Mouse (Mus musculus) erythroblast, embryonic 14.5 days (primary cell): ENCODE results near the gene Tnfaip3.

Source experiments
- GATA1 ChIP-seq: IDR thresholded peaks from 2 replicates; pipeline ENCODE4 v1.6.1; 2012; ENCODE audit warnings: low read length, inconsistent platforms, mixed read lengths
- TAL1 ChIP-seq: IDR thresholded peaks from 3 replicates; pipeline ENCODE4 v1.6.1; 2012; ENCODE audit warnings: low read length, inconsistent platforms, mixed read lengths

DNA sequence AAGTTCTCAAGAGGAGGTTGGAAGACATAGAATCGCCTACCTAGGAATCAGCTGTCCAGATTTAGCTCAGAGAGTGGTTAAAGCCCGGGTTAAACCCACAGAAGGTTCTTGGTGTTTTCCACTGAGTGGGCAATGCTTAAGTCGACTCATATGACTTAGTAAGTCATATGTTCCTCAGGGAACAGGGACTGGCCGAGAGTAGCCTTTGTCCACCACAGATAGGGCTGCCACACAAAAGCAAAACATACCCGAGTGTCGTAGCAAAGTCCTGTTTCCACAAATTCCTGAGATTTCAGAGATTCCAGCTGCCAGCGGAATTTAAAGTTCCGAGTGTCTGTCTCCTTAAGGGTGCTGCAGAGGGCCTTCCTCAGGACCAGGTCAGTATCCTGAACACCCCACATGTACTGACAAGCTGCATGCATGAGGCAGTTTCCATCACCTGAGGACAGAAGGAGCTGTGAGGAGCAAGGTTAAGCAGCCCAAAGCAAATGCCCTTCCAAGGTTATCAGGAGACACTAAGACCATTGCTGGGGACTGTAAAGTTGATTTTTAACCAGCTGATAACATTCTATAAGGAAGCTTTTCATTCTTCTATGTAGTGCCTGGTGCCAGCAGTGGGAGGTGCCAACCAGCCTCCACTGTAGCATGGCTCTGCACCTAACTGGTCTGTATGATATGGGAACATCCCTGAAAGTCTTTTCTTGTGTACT, 7.4 kb downstream of the Tnfaip3 start:
- TF ChIP-seq TAL1, result no peak
- no peak for TF ChIP-seq GATA1
